Mouse (Mus musculus) inflammation-experienced regulatory T-cells (primary cell): ENCODE measurements around the gene Btbd1. TPM values are rescaled to one million over a fixed set of nuclear protein-coding genes. Genes with fewer than 3 reads are reported as not detected.

Experiments
- polyA plus RNA-seq, 2 experiments: library from polyadenylated mRNA; unstranded; fragments of 100-300 nt; shearing (Covaris generic); gene quantifications; one replicate each; pipeline ENCODE4 v1.2.1; 2017

Gene Btbd1
- 10 to 100 TPM; 88.7 to 96.7 TPM for polyA plus RNA-seq

DNA sequence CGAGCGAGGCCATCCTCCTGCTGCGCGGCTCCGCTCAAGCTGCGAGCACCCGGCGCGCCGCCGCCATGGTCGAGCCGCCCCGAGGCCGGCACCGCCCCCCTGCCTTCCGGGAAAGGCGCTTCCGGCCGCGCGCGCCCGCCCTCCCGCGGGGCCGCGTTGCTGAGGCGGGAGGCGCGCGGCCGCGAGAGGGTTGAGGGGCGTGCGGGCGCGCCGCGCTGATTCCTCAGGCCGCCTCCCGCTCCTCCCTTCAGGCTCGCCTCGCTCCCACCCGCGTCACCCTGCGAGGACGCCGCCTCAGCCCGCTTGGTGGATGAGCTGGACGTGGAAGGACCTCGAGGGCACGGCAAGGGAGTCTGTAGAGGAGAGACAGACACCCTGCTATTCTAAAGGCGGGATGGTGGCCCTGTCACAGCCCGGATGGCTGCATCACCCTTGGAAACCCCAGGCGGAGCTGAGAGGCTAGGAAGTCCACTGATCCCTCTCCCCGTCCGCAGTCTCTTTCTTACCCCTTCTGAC, at the start of gene Btbd1:
TSS of gene Btbd1 (minus strand) at position 53 of the 516 bp plus-strand sequence.

DNA sequence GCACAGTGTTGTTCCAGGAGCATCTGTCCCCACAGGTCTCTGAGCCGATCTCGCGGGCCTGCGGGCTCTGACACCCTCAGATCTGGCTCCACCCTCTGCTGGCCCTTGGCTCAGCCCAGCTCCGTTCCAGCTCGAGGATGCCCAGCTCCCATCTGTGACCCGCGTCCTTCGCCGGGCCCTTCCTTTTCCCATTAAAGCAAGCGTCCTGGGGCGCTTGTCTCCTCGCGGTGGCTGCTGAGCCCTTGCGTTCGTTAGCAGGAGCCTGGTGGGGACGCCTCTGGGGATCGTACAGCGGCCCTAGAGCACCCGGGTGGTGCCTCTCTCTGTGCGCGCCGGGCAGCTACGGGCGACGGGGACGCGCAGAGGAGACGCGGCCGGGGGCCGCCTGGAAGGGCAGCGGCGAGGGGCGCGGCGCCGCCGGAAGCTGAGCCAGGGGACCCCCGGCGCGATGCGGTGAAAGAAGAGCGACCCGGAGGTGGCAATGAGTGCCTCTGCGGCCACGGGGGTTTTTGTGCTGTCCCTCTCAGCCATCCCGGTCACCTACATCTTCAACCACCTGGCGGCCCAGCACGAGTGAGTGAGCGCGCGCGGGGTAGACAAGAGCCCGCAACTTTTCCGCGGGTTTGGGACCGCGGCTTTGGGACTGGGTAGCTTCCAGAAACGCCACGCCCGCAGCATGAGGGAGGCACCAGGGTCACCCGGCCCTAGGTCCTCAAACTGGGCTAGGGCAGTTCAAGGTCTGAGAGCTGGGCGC, 29.9 kb upstream of the Btbd1 start, which contains the start of gene Tm6sf1:
TSS of gene Tm6sf1 (plus strand) at position 34 of the 754 bp plus-strand sequence.

DNA sequence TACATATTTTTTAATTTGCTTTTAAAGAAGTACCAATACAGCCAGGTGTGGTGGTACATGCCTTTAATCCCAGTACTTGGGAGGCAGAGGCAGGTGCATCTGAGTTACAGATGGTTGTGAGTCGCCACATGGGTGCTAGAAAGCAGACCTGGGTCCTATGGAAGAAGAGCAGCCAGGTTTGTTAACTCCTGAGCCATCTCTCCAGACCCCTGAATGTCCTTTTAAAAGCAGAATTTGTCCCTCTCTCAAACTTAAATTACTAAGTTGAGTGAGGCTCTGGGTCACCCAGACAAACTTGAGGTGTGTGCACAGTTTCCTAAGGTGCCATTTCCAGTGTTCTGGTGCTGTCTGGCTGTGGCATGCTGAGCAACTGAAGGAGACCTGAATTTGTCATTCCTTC, 26.5 kb upstream of the Btbd1 start, which contains the start of gene Gm10160:
TSS of gene Gm10160 (minus strand) at position 101 of the 400 bp plus-strand sequence.

DNA sequence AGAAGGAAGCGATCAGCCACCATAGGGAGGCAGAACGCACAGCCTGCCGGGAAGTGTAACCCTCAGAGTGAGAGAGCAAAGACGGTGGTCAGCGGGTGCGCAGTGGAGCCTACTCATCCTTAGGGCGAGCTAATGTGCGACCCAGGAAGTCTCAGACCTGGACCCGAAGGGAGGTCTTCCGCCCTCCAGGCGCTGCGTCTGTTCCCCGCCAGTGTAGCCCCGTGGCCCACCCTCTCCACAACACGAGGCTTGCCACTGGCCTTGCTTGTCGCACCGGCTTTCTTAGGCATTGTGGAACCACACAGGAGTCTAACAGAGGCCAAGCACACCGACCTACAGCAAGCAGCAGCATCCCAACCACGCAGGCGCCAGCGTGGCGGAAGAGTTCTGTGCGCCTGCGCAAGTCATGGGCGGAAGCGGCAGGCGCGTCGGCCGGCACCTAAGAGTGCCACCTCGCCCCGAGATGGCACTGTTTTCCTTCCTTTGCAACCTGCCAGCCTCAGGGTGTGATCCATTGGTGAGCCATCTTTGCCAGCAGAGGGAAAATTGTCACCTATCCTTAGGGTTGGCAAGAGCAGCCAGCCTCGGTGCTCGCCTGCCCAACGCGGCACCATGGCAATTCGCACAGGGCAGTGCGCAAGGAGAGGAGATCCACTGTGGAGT, 40.0 kb downstream of the Btbd1 start, which contains the start of gene 3110040N11Rik:
TSS of gene 3110040N11Rik (minus strand) at position 384 of the 663 bp plus-strand sequence.

DNA sequence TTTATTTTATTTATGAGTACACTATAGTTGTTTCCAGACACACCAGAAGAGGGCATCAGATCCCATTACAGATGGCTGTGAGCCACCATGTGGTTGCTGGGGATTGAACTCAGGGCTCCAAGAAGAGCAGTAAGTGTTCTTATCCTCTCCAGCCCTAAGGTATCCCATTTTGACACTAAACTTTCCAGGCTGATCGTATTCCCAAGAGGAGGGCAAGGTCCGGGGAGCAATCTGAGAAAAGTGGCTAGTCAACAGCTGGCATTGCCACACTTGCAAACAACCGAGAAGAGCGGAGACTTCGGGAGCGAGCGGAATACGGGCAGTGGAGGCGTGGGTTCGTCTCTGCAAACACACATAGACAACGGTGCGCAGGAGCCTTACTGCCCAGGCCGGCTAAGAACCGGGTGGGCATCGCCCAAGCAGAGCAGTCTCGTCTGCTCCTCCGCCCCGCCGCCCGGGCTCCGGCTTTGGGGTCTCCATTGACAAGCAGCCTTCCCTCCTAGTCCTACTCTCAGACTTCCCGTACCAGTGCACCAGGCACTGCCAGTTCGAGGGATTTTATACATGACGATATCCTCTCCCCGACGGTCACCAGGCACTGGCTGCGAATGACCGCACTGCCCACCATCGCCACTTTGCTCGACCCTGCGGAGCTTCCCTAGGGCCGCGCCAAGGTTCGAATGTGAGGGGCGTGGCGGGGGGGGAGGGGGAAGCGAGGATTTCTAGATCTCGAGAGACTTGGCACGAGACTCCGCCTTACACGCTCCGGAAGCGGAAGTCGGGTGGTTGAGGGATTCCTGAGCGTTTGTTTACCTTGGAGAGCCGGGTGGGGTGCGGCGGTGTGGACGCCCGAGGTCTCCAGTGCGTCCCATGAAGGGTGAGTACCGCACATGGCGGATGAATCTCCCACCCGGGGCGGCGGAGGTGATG, 66.8 kb downstream of the Btbd1 start, which contains the start of gene Ramac:
TSS of gene Ramac (plus strand) at position 746 of the 930 bp plus-strand sequence.

Other genes starting within 250 kb of the Btbd1 start
- 1 to 10 TPM; 2.4 to 3.6 TPM for gene Homer2, start 121.9 kb downstream of the Btbd1 start, polyA plus RNA-seq
- gene Ramac, start 66.5 kb downstream of the Btbd1 start, polyA plus RNA-seq = 100 to 1,000 TPM; 127 to 149 TPM
- 10 to 100 TPM; 59.2 to 71.1 TPM for gene 3110040N11Rik, start 40.0 kb downstream of the Btbd1 start, polyA plus RNA-seq
- not detected for gene Gm10160, start 26.4 kb upstream of the Btbd1 start, polyA plus RNA-seq
- 10 to 100 TPM; 14.1 to 19.9 TPM for gene Tm6sf1, start 29.6 kb upstream of the Btbd1 start, polyA plus RNA-seq
- gene Hdgfl3, start 105.0 kb upstream of the Btbd1 start, polyA plus RNA-seq = 10 to 100 TPM; 15.1 to 21.1 TPM
- under 1 TPM in 1 of 2 experiments, not detected in 1; 0.20 TPM for gene Bnc1, start 162.9 kb upstream of the Btbd1 start, polyA plus RNA-seq